Mouse (Mus musculus) 3T3-L1 (cell line): ENCODE data around the gene Ipp.

Experiments used
- DNase-seq: peaks from one replicate; pipeline ENCODE4 v3.0.0-alpha.2; 2015; ENCODE audit warnings: low read depth, low spot score

The Ipp gene

DNA sequence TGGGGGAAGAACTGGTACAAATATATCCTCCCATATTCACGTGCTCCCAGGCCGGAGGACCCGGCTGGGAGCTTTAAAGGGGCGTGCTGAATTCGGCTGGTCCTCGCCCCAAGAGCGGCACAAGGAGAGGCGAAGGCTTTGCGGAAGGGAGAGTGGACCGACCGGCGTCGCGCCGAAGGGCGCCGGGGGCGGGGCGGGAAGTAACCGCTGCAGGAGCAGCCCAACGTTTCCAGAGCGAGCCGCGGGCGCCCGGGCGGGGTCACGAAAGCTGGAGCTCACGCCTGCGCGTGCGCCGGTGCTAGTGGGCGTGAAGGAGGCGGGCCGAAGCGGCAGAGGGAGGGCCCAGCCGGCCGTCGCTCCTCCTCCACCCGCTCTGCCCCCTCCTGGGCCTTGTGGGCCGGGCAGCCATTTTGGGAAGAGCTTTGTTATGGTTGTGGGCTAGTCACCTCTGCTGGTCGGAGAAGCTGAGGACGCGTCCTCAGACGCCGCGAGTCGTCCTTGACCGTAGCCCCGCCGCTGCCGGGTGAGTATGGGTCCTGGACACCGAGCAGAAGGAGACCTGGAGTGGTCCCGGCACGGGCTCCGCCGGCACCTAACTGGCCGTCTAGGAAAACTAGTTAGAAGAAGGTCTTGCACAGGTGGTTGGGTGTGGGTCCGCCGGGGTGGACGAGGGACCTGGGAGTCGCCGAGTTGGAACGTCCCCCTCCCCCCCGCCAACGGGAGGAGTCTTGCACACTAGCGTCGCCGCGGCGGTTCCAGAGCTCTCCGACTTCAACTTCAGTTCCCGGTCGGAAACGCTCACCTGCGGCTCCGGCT lies 50.2 kb downstream of the Ipp start, which contains the start of gene Gpbp1l1:
Gene Gpbp1l1 (plus strand): TSS at position 353 of the 816 bp plus-strand sequence.
- DNase-seq = peak; percentile 88

DNA sequence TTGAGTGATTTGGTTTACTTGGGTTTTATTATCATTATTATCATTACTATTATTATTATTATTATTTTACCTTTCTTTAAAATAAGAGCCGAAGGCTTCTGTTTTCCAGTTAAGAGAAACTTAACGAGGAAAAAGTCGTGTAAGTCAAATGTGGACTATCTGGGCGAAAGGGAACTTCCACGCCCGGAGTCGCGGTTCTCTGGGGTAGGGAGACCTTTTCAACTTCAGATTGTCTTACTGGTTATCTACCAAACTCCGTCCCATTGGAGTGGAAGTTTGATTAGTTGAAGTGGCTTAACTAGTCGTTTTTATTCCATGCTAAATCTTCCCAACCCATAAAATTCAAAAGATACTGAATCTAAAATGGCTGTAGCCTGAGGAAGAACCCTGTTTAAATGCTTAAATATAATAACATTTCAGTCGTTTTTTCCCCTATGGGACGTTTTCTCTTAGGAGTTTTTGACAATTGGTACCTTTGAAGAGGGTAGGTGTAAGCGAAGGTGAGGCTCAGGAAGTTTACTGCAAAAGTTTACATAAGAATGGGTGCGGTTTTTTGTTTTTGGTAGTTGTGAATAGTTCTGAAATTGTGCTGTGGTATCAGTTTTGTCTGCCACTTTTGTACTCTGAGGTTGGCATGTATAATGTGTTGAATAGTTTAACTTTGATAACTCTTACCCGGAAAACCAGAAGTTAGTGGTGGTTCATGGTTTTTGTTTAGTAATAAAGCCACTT lies 51.0 kb downstream of the Ipp start:
- peak; percentile 18 for DNase-seq
